Mouse (Mus musculus): ENCODE data around the gene Glis2. TPM values are rescaled to one million over a fixed set of nuclear protein-coding genes. Genes with fewer than 3 reads are reported as not detected.

Glis2 gene
- polyA plus RNA-seq, 1 experiment = 19.5 TPM

DNA sequence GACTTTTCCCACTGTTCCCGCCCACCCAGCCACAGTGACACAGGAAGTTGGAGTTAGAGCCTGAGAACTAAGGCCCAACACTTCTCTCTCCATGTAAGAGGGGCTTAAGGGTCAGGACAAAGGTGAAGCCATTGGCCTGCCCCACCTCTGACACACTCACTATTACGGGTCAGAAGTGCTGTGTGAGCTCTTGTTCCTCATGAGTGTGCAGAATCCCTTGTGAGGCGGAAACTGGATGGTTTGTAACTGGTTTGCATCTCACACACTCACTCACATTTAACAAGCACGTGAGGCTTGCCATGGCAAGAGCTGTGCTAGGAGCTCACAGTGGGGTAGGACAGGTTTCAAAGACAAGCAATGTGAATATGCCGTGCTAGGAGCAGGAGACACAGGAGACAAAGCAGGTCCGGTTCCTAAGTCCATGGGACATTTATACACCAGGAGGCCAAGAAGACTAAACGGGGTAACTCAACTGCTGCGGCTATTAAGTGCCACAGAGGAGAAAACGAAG is 62.1 kb downstream of the Glis2 start:
- Histone ChIP-seq H3K4me3 (replicated peaks; ENCODE audit: insufficient read depth, low read depth, low read length) (no peak overlapping the region), H3K4me1 (ENCODE audit: control insufficient read depth, insufficient read depth, low read length) (peaks cover 44% of the 10 kb centered on the region), H3K27ac (ENCODE audit: insufficient read depth, low read length) (no peak overlapping the region), H3K27me3 (ENCODE audit: control insufficient read depth, insufficient read depth, low read length) (no peaks in the 10 kb centered on the region)
- TF ChIP-seq CTCF (IDR thresholded peaks at IDR 0.05; ENCODE audit: borderline replicate concordance, insufficient read depth, low read depth, low read length) = no peak
- DNase-seq = no peak
- 92% methylated on average over 9 of the region's 9 CpGs for WGBS

DNA sequence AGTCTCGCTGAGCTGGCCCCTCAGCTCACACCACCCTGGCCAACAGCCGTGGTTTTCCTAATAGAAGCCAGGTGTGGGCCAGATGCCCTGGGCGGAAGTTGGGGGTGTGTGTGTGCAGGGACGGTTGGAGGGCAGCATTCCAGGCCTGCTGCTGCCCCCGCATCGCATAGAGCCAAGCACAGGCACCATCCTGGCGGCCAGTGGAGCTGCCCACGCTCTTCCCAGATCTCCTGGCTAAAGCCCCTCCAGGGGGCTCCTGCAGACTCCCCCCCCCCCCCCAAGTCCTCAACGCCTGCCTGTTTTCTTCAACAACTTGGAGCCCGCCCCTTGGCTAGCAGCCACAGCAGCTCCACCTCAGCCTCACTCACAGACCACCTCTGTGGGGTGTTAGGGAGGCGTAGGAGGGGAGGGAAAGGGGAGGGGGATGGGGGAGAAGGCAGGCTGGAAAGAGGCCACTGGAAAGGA is 64.3 kb downstream of the Glis2 start:
- H3K27ac ChIP-seq (ENCODE audit: insufficient read depth, low read length) = no peak overlapping the region
- peaks cover 26% of the 10 kb centered on the region for H3K4me1 ChIP-seq (ENCODE audit: control insufficient read depth, insufficient read depth, low read length)
- 57% methylated on average over 11 of the region's 11 CpGs for WGBS
- no peak for DNase-seq
- no peaks in the 10 kb centered on the region for H3K27me3 ChIP-seq (ENCODE audit: control insufficient read depth, insufficient read depth, low read length)
- H3K4me3 ChIP-seq (replicated peaks; ENCODE audit: insufficient read depth, low read depth, low read length) = no peak overlapping the region
- TF ChIP-seq POLR2A (IDR thresholded peaks at IDR 0.05; ENCODE audit: borderline replicate concordance, insufficient read depth, low read length) (no peak), CTCF (IDR thresholded peaks at IDR 0.05; ENCODE audit: borderline replicate concordance, insufficient read depth, low read depth, low read length) (no peak)

DNA sequence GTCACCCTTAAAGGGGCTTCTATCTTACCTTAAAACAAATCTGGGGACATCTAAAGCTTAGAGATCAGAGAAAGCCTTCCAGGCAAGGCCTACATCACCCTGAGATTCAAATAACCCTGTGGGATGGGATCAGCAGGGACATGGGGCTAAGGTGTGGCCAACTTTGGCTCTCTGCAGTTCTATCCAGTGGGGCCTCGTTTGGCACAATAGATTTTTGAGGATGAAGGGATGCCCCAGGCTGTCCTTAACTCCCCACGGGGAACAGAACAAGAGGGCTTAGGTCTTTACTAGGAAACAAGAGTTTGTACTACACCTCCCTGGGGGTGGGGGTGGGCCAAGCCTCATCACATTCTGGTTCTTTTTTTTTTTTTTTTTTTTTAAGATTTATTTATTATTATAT is 64.8 kb downstream of the Glis2 start:
- H3K4me3 ChIP-seq (replicated peaks; ENCODE audit: insufficient read depth, low read depth, low read length) = no peak overlapping the region
- no peak for DNase-seq
- H3K27ac ChIP-seq (ENCODE audit: insufficient read depth, low read length) = no peak overlapping the region
- peaks cover 21% of the 10 kb centered on the region for H3K4me1 ChIP-seq (ENCODE audit: control insufficient read depth, insufficient read depth, low read length)
- WGBS = 41% methylated on average over 2 of the region's 2 CpGs
- TF ChIP-seq CTCF (IDR thresholded peaks at IDR 0.05; ENCODE audit: borderline replicate concordance, insufficient read depth, low read depth, low read length) (no peak), POLR2A (IDR thresholded peaks at IDR 0.05; ENCODE audit: borderline replicate concordance, insufficient read depth, low read length) (no peak)
- H3K27me3 ChIP-seq (ENCODE audit: control insufficient read depth, insufficient read depth, low read length) = no peaks in the 10 kb centered on the region

DNA sequence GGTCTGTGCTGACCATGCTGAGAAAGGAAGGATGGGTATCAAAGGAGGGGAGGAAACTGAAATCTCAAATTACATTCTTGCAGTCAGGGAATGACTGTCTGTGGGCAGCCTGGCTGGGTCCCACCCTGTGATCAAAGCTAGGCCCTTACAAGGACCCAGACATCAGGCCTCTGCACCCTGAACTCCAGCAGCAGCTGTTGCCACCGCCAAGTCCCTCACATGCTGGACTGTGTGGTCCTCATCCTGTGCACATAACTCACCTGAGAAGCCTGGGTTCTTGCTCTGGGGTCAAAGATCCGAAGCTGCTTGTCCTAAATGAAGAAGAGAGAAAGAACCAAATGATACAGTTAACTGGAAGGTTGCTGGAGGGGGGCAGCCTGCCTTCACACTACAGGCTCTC is 67.1 kb downstream of the Glis2 start:
- TF ChIP-seq CTCF (IDR thresholded peaks at IDR 0.05; ENCODE audit: borderline replicate concordance, insufficient read depth, low read depth, low read length) = no peak
- TF ChIP-seq POLR2A (IDR thresholded peaks at IDR 0.05; ENCODE audit: borderline replicate concordance, insufficient read depth, low read length) = no peak
- Histone ChIP-seq H3K27ac (ENCODE audit: insufficient read depth, low read length) (no peak overlapping the region), H3K27me3 (ENCODE audit: control insufficient read depth, insufficient read depth, low read length) (no peaks in the 10 kb centered on the region), H3K4me1 (ENCODE audit: control insufficient read depth, insufficient read depth, low read length) (no peaks in the 10 kb centered on the region), H3K4me3 (replicated peaks; ENCODE audit: insufficient read depth, low read depth, low read length) (no peak overlapping the region)
- no peak for DNase-seq
- 71% methylated on average over 2 of the region's 2 CpGs for WGBS

GRCm38 (mm10) chr16:4663806-4664205 is 69.3 kb downstream of the Glis2 start:
- H3K4me3 ChIP-seq (replicated peaks; ENCODE audit: insufficient read depth, low read depth, low read length) = no peak overlapping the region
- WGBS = 77% methylated on average over 2 of the region's 2 CpGs
- H3K27me3 ChIP-seq (ENCODE audit: control insufficient read depth, insufficient read depth, low read length) = no peaks in the 10 kb centered on the region
- no peak for TF ChIP-seq POLR2A (IDR thresholded peaks at IDR 0.05; ENCODE audit: borderline replicate concordance, insufficient read depth, low read length)
- TF ChIP-seq CTCF (IDR thresholded peaks at IDR 0.05; ENCODE audit: borderline replicate concordance, insufficient read depth, low read depth, low read length) = no peak
- no peak for DNase-seq
- no peak overlapping the region for H3K27ac ChIP-seq (ENCODE audit: insufficient read depth, low read length)
- no peaks in the 10 kb centered on the region for H3K4me1 ChIP-seq (ENCODE audit: control insufficient read depth, insufficient read depth, low read length)

DNA sequence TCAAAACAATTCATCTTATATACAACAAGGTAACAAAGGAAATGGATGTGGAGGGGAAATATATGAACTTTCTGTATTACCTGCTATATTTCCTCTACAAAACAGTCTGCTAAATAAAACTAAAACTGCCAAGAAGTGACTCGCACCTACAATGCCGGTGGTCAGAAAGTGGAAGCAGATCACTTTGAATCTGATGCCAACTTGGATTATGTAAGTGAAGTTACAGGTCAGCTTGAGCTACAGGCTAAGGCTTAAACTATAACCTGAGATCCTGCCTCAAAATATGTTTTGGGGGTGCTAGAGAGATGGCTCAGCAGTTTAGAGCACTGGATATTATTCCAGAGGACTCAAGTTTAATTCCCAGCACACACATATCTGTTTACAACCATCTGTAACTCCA is 71.2 kb downstream of the Glis2 start:
- H3K27me3 ChIP-seq (ENCODE audit: control insufficient read depth, insufficient read depth, low read length) = no peaks in the 10 kb centered on the region
- DNase-seq = no peak
- no peak overlapping the region for H3K27ac ChIP-seq (ENCODE audit: insufficient read depth, low read length)
- TF ChIP-seq POLR2A (IDR thresholded peaks at IDR 0.05; ENCODE audit: borderline replicate concordance, insufficient read depth, low read length) (no peak), CTCF (IDR thresholded peaks at IDR 0.05; ENCODE audit: borderline replicate concordance, insufficient read depth, low read depth, low read length) (no peak)
- 64% methylated on average over 2 of the region's 2 CpGs for WGBS
- no peaks in the 10 kb centered on the region for H3K4me1 ChIP-seq (ENCODE audit: control insufficient read depth, insufficient read depth, low read length)
- H3K4me3 ChIP-seq (replicated peaks; ENCODE audit: insufficient read depth, low read depth, low read length) = no peak overlapping the region

GRCm38 (mm10) chr16:4667190-4667808 is 72.8 kb downstream of the Glis2 start:
- peak; percentile 82 to 85 for DNase-seq
- Histone ChIP-seq H3K4me3 (replicated peaks; ENCODE audit: insufficient read depth, low read depth, low read length) (no peak overlapping the region), H3K27ac (ENCODE audit: insufficient read depth, low read length) (no peak overlapping the region), H3K27me3 (ENCODE audit: control insufficient read depth, insufficient read depth, low read length) (no peaks in the 10 kb centered on the region), H3K4me1 (ENCODE audit: control insufficient read depth, insufficient read depth, low read length) (no peaks in the 10 kb centered on the region)
- 29% methylated on average over 3 of the region's 3 CpGs for WGBS
- TF ChIP-seq POLR2A (IDR thresholded peaks at IDR 0.05; ENCODE audit: borderline replicate concordance, insufficient read depth, low read length) = no peak
- TF ChIP-seq CTCF (IDR thresholded peaks at IDR 0.05; ENCODE audit: borderline replicate concordance, insufficient read depth, low read depth, low read length) = peak; percentile 97

- WGBS = 73% methylated on average over 5 of the region's 5 CpGs
- Histone ChIP-seq H3K27ac (ENCODE audit: insufficient read depth, low read length) (no peak overlapping the region), H3K4me1 (ENCODE audit: control insufficient read depth, insufficient read depth, low read length) (no peaks in the 10 kb centered on the region), H3K4me3 (replicated peaks; ENCODE audit: insufficient read depth, low read depth, low read length) (no peak overlapping the region), H3K27me3 (ENCODE audit: control insufficient read depth, insufficient read depth, low read length) (no peaks in the 10 kb centered on the region)
- DNase-seq = no peak
- TF ChIP-seq CTCF (IDR thresholded peaks at IDR 0.05; ENCODE audit: borderline replicate concordance, insufficient read depth, low read depth, low read length) (no peak), POLR2A (IDR thresholded peaks at IDR 0.05; ENCODE audit: borderline replicate concordance, insufficient read depth, low read length) (no peak)
Measured at GRCm38 (mm10) chr16:4670317-4670716, 75.8 kb downstream of the Glis2 start.
